Mouse (Mus musculus): ENCODE data around the gene Sec11a. TPM values are rescaled to one million over a fixed set of nuclear protein-coding genes. Genes with fewer than 3 reads are reported as not detected.
"Not testable (repeated sequence)": the region's sequence is repeated elsewhere in the genome, so short reads cannot be mapped to it uniquely, and the experiment has no call there.

Sec11a gene
- total and polyA plus RNA-seq, 2 experiments from 2014 or later: 48.1 to 140 TPM

GRCm38 (mm10) chr7:80980566-80980965, 33.0 kb upstream of the Sec11a start:
- H3K4me2 ChIP-seq (ENCODE audit: low read depth, low read length): no peak overlapping the region
- H3K9me3 ChIP-seq (ENCODE audit: low read length): no peaks in the 10 kb centered on the region
- no peaks in the 10 kb centered on the region for H3K4me1 ChIP-seq (ENCODE audit: insufficient read depth, low read length)
- H3K27ac ChIP-seq: no peak overlapping the region
- no peaks in the 10 kb centered on the region for H3K27me3 ChIP-seq (ENCODE audit: insufficient read depth, low read length)
- WGBS: 76% methylated on average over 11 of the region's 11 CpGs
- no peaks in the 10 kb centered on the region for H3K36me3 ChIP-seq (ENCODE audit: insufficient read depth, low read length)
- DNase-seq (ENCODE audit: low spot score) (peak; percentile 17), ATAC-seq (no peak)
- no peak for TF ChIP-seq CTCF (IDR thresholded peaks at IDR 0.05; ENCODE audit: low read depth)
- H3K4me3 ChIP-seq (ENCODE audit: low read length): no peak overlapping the region
- H3K9ac ChIP-seq (replicated peaks; ENCODE audit: low read length): no peak overlapping the region

GRCm38 (mm10) chr7:80973638-80974015, 26.0 kb upstream of the Sec11a start:
- not testable (repeated sequence) for H3K27me3 ChIP-seq (ENCODE audit: insufficient read depth, low read length); H3K27ac ChIP-seq; DNase-seq (ENCODE audit: low spot score); H3K4me1 ChIP-seq (ENCODE audit: insufficient read depth, low read length); H3K36me3 ChIP-seq (ENCODE audit: insufficient read depth, low read length); H3K9ac ChIP-seq (replicated peaks; ENCODE audit: low read length); H3K4me2 ChIP-seq (ENCODE audit: low read depth, low read length); H3K9me3 ChIP-seq (ENCODE audit: low read length); H3K4me3 ChIP-seq (ENCODE audit: low read length); ATAC-seq
- 81% methylated on average over 3 of the region's 3 CpGs for WGBS

GRCm38 (mm10) chr7:80972920-80973637, 25.5 kb upstream of the Sec11a start:
- not testable (repeated sequence) for ATAC-seq; H3K4me1 ChIP-seq (ENCODE audit: insufficient read depth, low read length); H3K9me3 ChIP-seq (ENCODE audit: low read length); H3K4me3 ChIP-seq (ENCODE audit: low read length); H3K9ac ChIP-seq (replicated peaks; ENCODE audit: low read length); H3K4me2 ChIP-seq (ENCODE audit: low read depth, low read length); DNase-seq (ENCODE audit: low spot score); H3K36me3 ChIP-seq (ENCODE audit: insufficient read depth, low read length); H3K27ac ChIP-seq; H3K27me3 ChIP-seq (ENCODE audit: insufficient read depth, low read length)
- 84% methylated on average over 4 of the region's 4 CpGs for WGBS

- Histone ChIP-seq H3K4me1 (ENCODE audit: insufficient read depth, low read length) (no peaks in the 10 kb centered on the region), H3K27me3 (ENCODE audit: insufficient read depth, low read length) (no peaks in the 10 kb centered on the region), H3K4me2 (ENCODE audit: low read depth, low read length) (no peak overlapping the region), H3K4me3 (ENCODE audit: low read length) (no peak overlapping the region), H3K9me3 (ENCODE audit: low read length) (no peaks in the 10 kb centered on the region), H3K9ac (replicated peaks; ENCODE audit: low read length) (no peak overlapping the region), H3K36me3 (ENCODE audit: insufficient read depth, low read length) (no peaks in the 10 kb centered on the region), H3K27ac (no peak overlapping the region)
- DNase-seq (ENCODE audit: low spot score) (no peak), ATAC-seq (no peak)
- TF ChIP-seq CTCF (IDR thresholded peaks at IDR 0.05; ENCODE audit: low read depth): no peak
- 90% methylated on average over 5 of the region's 5 CpGs for WGBS
Observed at GRCm38 (mm10) chr7:80972082-80972481, 24.5 kb upstream of the Sec11a start.

- H3K9me3 ChIP-seq (ENCODE audit: low read length): no peaks in the 10 kb centered on the region
- no peak overlapping the region for H3K27ac ChIP-seq
- TF ChIP-seq CTCF (IDR thresholded peaks at IDR 0.05; ENCODE audit: low read depth): no peak
- ATAC-seq (no peak), DNase-seq (ENCODE audit: low spot score) (no peak)
- no peak overlapping the region for H3K9ac ChIP-seq (replicated peaks; ENCODE audit: low read length)
- no peaks in the 10 kb centered on the region for H3K36me3 ChIP-seq (ENCODE audit: insufficient read depth, low read length)
- 72% methylated on average over 2 of the region's 2 CpGs for WGBS
- H3K27me3 ChIP-seq (ENCODE audit: insufficient read depth, low read length): no peaks in the 10 kb centered on the region
- H3K4me3 ChIP-seq (ENCODE audit: low read length): no peak overlapping the region
- H3K4me1 ChIP-seq (ENCODE audit: insufficient read depth, low read length): no peaks in the 10 kb centered on the region
- H3K4me2 ChIP-seq (ENCODE audit: low read depth, low read length): no peak overlapping the region
Observed at GRCm38 (mm10) chr7:80971419-80971818, 23.8 kb upstream of the Sec11a start.

- Histone ChIP-seq H3K4me2 (ENCODE audit: low read depth, low read length) (no peak overlapping the region), H3K36me3 (ENCODE audit: insufficient read depth, low read length) (no peaks in the 10 kb centered on the region), H3K9me3 (ENCODE audit: low read length) (no peaks in the 10 kb centered on the region), H3K27me3 (ENCODE audit: insufficient read depth, low read length) (no peaks in the 10 kb centered on the region), H3K9ac (replicated peaks; ENCODE audit: low read length) (no peak overlapping the region), H3K27ac (no peak overlapping the region), H3K4me1 (ENCODE audit: insufficient read depth, low read length) (no peaks in the 10 kb centered on the region), H3K4me3 (ENCODE audit: low read length) (no peak overlapping the region)
- WGBS: 72% methylated on average over 3 of the region's 3 CpGs
- TF ChIP-seq CTCF (IDR thresholded peaks at IDR 0.05; ENCODE audit: low read depth): no peak
- DNase-seq (ENCODE audit: low spot score) (no peak), ATAC-seq (no peak)
Observed at GRCm38 (mm10) chr7:80970913-80971312, 23.3 kb upstream of the Sec11a start.

GRCm38 (mm10) chr7:80962799-80963198, 15.2 kb upstream of the Sec11a start:
- no peak for TF ChIP-seq CTCF (IDR thresholded peaks at IDR 0.05; ENCODE audit: low read depth)
- no peak overlapping the region for H3K27ac ChIP-seq
- H3K9ac ChIP-seq (replicated peaks; ENCODE audit: low read length): no peak overlapping the region
- DNase-seq (ENCODE audit: low spot score) (no peak), ATAC-seq (no peak)
- no peaks in the 10 kb centered on the region for H3K4me1 ChIP-seq (ENCODE audit: insufficient read depth, low read length)
- H3K4me2 ChIP-seq (ENCODE audit: low read depth, low read length): no peak overlapping the region
- no peak overlapping the region for H3K4me3 ChIP-seq (ENCODE audit: low read length)
- WGBS: 57% methylated on average over 6 of the region's 6 CpGs
- H3K36me3 ChIP-seq (ENCODE audit: insufficient read depth, low read length): no peaks in the 10 kb centered on the region
- H3K9me3 ChIP-seq (ENCODE audit: low read length): no peaks in the 10 kb centered on the region
- no peaks in the 10 kb centered on the region for H3K27me3 ChIP-seq (ENCODE audit: insufficient read depth, low read length)
